Mouse (Mus musculus): ENCODE data around the gene Mospd3.
"Not testable (repeated sequence)": the region's sequence is repeated elsewhere in the genome, so short reads cannot be mapped to it uniquely, and the experiment has no call there.

The Mospd3 gene

GRCm38 (mm10) chr5:137623937-137624530, 23.2 kb upstream of the Mospd3 start:
- no peak for DNase-seq (ENCODE audit: low spot score in 2 of 2)

- DNase-seq (ENCODE audit: low spot score in 2 of 2): no peak
Observed at GRCm38 (mm10) chr5:137615347-137615746, 14.5 kb upstream of the Mospd3 start.

DNA sequence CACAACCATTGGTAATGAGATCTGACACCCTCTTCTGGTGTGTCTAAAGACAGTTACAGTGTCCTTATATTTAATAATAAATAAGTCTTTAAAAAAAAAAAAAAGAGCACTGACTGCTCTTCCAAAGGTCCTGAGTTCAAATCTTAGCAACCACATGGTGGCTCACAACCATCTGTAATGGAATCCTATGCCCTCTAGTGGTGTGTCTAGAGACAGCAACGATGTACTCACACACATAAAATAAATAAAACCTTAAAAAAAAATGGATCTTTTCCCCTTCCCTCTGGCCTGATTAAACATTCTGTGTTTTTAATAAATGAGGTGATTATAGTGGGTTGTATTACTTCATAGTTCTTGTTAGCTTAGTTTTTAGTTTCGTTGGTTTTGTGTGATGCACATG, 14.1 kb upstream of the Mospd3 start:
- not testable (repeated sequence) for DNase-seq (ENCODE audit: low spot score in 2 of 2)

- DNase-seq (ENCODE audit: low spot score in 2 of 2): peak; percentile 75 to 83
Observed at GRCm38 (mm10) chr5:137613550-137613949, 12.7 kb upstream of the Mospd3 start, which contains the start of gene Pcolce. TSS of gene Pcolce (minus strand) at chr5:137613784.

- peak in 1 of 2 experiments; percentile 26 for DNase-seq (ENCODE audit: low spot score in 2 of 2)
Observed at GRCm38 (mm10) chr5:137613076-137613475, 12.2 kb upstream of the Mospd3 start.

DNA sequence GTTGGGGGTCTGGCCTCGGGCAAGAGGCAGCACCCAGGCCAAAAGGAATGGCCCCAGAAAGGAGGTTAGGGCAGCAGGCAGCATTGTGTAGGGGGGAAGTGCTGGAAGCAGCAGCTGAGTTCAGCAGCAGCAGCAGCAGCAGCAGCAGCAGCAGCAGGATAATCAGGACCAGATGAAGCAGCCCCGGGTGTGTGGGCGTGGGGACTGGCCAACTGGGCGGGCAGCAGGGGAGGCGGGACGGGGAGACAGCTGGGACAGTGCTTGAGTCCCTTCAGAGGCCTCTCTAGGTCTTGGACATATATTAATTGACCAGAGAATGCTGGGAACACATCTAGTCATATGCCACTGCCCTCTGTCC, 10.4 kb upstream of the Mospd3 start:
- DNase-seq (ENCODE audit: low spot score in 2 of 2): peak; percentile 35 to 69

GRCm38 (mm10) chr5:137610548-137611244, 9.8 kb upstream of the Mospd3 start:
- DNase-seq (ENCODE audit: low spot score in 2 of 2): peak; percentile 25 to 62

DNA sequence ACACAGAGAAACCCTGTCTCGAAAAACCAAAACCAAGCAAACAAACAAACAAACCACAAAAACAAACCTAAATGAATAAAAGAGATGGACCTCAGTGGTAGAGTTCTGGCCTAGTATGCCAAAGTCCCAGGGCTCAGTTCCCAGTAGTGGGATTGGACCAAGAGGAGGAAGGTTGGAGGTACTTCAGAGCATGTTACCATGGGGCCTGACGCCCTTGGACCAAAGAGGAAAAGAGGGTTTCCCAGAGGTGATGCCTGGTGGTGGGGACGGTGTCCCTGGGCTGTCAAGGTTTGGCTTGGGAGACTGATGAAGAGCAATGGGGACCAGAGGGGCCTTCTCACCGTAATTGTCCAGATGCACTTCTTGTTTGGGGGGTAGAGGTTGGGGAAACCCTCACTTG, 9.2 kb upstream of the Mospd3 start:
- no peak for DNase-seq (ENCODE audit: low spot score in 2 of 2)

GRCm38 (mm10) chr5:137609292-137609691, 8.4 kb upstream of the Mospd3 start:
- DNase-seq (ENCODE audit: low spot score in 2 of 2): no peak

GRCm38 (mm10) chr5:137608654-137609190, 7.9 kb upstream of the Mospd3 start:
- DNase-seq (ENCODE audit: low spot score in 2 of 2): no peak

GRCm38 (mm10) chr5:137607860-137608653, 7.2 kb upstream of the Mospd3 start:
- DNase-seq (ENCODE audit: low spot score in 2 of 2): no peak

DNA sequence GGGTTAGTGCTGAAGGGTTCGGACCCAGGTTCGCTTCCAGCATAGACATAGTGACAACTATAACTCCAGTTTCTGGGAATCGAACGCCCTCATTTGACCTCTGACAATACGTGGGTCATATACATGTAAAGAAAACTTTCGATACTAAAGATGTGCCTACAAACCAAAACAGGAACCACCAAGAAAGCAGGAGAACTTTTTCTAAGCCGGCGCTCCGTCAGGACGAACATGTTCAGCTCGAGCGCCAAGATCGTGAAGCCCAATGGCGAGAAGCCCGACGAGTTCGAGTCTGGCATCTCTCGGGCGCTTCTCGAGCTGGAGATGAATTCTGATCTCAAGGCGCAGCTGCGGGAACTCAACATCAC, 489 bp upstream of the Mospd3 start:
- no peak for DNase-seq (ENCODE audit: low spot score in 2 of 2)

- DNase-seq (ENCODE audit: low spot score in 2 of 2): no peak
Observed at GRCm38 (mm10) chr5:137600281-137600618, 608 bp downstream of the Mospd3 start.

GRCm38 (mm10) chr5:137599600-137599999, 1.3 kb downstream of the Mospd3 start:
- DNase-seq (ENCODE audit: low spot score in 2 of 2): no peak

DNA sequence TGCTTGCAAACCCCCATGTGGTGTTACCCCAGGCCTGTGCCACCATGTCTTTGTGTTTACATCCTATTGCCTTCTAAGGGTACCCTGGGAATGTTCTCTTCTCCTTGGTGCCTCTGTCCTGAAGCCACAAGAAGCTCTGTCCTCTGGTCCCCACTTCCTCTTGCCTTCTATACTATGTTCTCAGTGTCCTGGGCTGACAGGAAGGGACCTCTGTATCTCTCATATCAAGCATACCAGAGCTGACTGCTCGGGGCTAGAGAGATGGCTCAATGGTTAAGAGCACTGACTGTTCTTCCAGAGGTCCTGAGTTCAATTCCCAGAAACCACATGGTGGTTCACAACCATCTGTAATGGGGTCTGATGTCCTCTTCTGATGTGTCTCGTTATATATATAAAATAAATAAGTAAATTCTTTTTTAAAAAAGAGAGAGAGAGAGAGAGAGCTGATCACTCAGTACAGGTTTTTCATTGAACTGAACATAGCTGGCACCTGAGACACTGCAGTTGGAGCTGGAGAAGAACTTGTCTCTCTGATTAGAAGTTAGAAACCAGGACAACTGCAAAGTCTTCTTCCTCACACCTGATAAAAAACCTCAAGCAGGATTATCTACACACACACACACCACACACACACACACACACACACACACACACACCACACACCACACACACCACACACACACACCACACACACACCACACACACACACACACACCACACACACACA, 2.6 kb downstream of the Mospd3 start:
- no peak for DNase-seq (ENCODE audit: low spot score in 2 of 2)

GRCm38 (mm10) chr5:137597625-137598024, 3.2 kb downstream of the Mospd3 start:
- DNase-seq (ENCODE audit: low spot score in 2 of 2): no peak

DNA sequence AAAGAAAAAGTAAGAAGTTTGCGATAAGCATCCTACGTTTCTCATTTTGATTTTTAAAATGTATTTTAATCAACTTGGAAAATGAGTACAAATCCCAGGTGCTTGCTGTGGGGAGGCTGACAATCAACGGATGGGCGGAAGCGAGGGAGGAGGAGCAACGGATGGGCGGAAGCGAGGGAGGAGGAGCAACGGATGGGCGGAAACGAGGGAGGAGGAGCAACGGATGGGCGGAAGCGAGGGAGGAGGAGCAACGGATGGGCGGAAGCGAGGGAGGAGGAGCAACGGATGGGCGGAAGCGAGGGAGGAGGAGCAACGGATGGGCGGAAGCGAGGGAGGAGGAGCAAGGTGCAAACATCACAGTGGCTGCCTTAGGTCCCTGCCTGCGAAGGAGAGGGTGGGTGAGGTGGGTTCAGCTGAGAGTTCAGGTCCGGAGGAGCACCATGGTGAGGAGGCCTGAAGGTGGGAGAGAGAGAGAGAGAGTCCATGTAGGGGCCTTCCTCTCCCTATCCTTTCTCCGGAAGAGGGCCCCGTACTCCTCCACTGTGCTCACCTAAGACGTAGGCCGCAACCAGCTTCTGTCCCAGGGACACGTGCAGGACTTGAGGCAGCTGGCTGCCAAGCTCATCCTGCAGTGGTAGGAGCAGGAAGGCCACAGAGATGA, 4.1 kb downstream of the Mospd3 start:
- DNase-seq (ENCODE audit: low spot score in 2 of 2): no peak

GRCm38 (mm10) chr5:137595921-137596320, 4.9 kb downstream of the Mospd3 start:
- no peak for DNase-seq (ENCODE audit: low spot score in 2 of 2)

- no peak for DNase-seq (ENCODE audit: low spot score in 2 of 2)
Observed at GRCm38 (mm10) chr5:137590507-137590906, 10.4 kb downstream of the Mospd3 start.

DNA sequence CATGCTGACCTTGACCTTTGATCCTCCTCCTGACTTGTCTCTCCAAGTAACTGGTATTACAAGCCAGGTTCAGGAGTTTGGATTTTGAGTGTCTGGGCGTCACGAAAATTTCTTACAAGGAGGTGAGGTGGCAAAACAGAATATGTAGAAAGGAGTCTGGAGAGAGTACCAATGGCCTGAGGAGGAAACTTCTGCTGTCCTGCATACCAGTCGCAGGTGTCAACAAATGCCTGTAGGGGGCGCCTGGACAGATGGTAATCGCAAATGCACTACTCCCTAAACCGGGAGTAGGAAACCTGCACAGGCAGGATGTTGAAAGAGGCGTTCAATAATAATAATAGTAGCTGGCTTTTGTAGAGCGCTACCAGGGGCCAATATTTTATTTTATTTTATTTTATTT, 15.9 kb downstream of the Mospd3 start:
- peak; percentile 60 to 78 for DNase-seq (ENCODE audit: low spot score in 2 of 2)

GRCm38 (mm10) chr5:137583670-137584169, 17.1 kb downstream of the Mospd3 start:
- DNase-seq (ENCODE audit: low spot score in 2 of 2): no peak

Data from urinary bladder, postnatal 36 days (tissue).